Mouse (Mus musculus): ENCODE results near the gene Layn.
A peak's percentile ranks its signal among the peaks of the same experiment; 100 is the strongest.

The Layn gene

GRCm38 (mm10) chr9:51032291-51032690 lies 44.6 kb downstream of the Layn start:
- no peak for DNase-seq (ENCODE audit: low spot score in 2 of 2)

- DNase-seq (ENCODE audit: low spot score in 2 of 2), result no peak
Measured at GRCm38 (mm10) chr9:51031603-51032002, 45.3 kb downstream of the Layn start.

GRCm38 (mm10) chr9:51030147-51030546 lies 46.7 kb downstream of the Layn start:
- no peak for DNase-seq (ENCODE audit: low spot score in 2 of 2)

- DNase-seq (ENCODE audit: low spot score in 2 of 2), result no peak
Measured at GRCm38 (mm10) chr9:51026952-51027351, 49.9 kb downstream of the Layn start.

GRCm38 (mm10) chr9:51021123-51021795 lies 55.6 kb downstream of the Layn start:
- DNase-seq (ENCODE audit: low spot score in 2 of 2), result no peak

GRCm38 (mm10) chr9:51020351-51020750 lies 56.5 kb downstream of the Layn start:
- no peak for DNase-seq (ENCODE audit: low spot score in 2 of 2)

GRCm38 (mm10) chr9:51019670-51020069 lies 57.2 kb downstream of the Layn start:
- DNase-seq (ENCODE audit: low spot score in 2 of 2), result no peak

- no peak for DNase-seq (ENCODE audit: low spot score in 2 of 2)
Measured at GRCm38 (mm10) chr9:51015732-51016131, 61.2 kb downstream of the Layn start.

GRCm38 (mm10) chr9:51013644-51014043 lies 63.2 kb downstream of the Layn start:
- DNase-seq (ENCODE audit: low spot score in 2 of 2), result no peak

GRCm38 (mm10) chr9:51009656-51009950 lies 67.3 kb downstream of the Layn start:
- peak in 1 of 2 experiments; percentile 22 for DNase-seq (ENCODE audit: low spot score in 2 of 2)

- DNase-seq (ENCODE audit: low spot score in 2 of 2), result peak; percentile 64 to 81
Measured at GRCm38 (mm10) chr9:51008841-51009655, 67.8 kb downstream of the Layn start, which contains the start of gene Sik2. TSS of gene Sik2 (minus strand) at chr9:51009073.

GRCm38 (mm10) chr9:51008068-51008840 lies 68.6 kb downstream of the Layn start:
- peak in 1 of 2 experiments; percentile 58 for DNase-seq (ENCODE audit: low spot score in 2 of 2)

- no peak for DNase-seq (ENCODE audit: low spot score in 2 of 2)
Measured at GRCm38 (mm10) chr9:51007726-51008067, 69.2 kb downstream of the Layn start.

- peak in 1 of 2 experiments; percentile 39 for DNase-seq (ENCODE audit: low spot score in 2 of 2)
Measured at GRCm38 (mm10) chr9:51006846-51007245, 70.0 kb downstream of the Layn start.

All from left cerebral cortex, adult 9 months (tissue).